Mouse (Mus musculus) adrenal gland, postnatal 4 days (tissue): Measurements from ENCODE around the gene Ppard. TPM values are rescaled to one million over a fixed set of nuclear protein-coding genes. Genes with fewer than 3 reads are reported as not detected.

Experiments
- DNase-seq, 2 experiments: peaks; one replicate each; pipeline ENCODE4 v3.0.0; 2021 to 2022; ENCODE audit warnings: low spot score in 2 of 2, mixed read lengths in 2 of 2
- total RNA-seq, 2 experiments: library from RNA; stranded (reverse); gene quantifications; 2 replicates each; pipeline ENCODE4 v1.2.3; 2021

The Ppard gene
- total RNA-seq, 2 experiments from 2014 or later = 27.1 to 33.6 TPM

- DNase-seq = peak; percentile 72 to 86
Measured at GRCm38 (mm10) chr17:28223561-28224391, 8.7 kb upstream of the Ppard start.

DNA sequence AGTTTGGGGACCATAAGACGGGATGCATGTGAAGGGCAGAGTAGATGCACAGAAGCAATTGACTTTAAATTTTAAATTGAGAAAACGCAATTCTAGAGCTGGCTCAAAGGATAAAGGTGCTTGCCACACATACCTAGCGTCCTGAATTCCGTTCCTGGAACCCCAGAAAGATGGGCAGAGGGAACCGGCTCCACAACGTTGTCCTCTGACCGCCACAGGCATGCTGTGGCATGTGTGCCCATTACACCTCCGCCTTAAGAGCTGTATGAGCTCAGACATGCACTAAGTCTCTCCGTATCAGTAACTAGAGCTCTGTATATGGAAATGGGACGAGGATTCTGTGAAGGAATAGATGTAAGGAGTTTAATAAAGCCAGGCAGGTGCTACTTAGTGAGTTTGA lies 7.9 kb upstream of the Ppard start:
- DNase-seq = no peak

GRCm38 (mm10) chr17:28226014-28226413 lies 6.5 kb upstream of the Ppard start:
- peak; percentile 70 to 80 for DNase-seq

DNA sequence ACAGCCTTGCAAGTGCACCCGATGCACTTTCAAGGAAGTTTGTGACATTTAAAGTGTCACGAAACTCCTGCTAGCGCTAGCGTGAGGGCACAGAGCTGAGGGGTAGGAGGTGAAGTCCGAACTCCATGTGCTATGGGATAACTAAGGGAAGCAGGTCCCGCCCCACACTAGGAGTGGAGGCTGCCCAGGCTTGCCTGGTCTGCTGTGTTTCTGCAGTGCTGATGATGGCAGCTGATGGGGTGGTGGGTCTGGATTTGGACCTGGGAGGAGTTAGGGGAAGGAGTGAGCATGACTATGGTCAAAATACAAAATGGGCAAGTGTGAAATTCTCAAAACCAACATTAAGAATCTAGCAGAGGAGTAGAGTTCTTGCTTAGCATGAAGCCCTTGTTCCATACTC lies 2.0 kb upstream of the Ppard start:
- DNase-seq = no peak

DNA sequence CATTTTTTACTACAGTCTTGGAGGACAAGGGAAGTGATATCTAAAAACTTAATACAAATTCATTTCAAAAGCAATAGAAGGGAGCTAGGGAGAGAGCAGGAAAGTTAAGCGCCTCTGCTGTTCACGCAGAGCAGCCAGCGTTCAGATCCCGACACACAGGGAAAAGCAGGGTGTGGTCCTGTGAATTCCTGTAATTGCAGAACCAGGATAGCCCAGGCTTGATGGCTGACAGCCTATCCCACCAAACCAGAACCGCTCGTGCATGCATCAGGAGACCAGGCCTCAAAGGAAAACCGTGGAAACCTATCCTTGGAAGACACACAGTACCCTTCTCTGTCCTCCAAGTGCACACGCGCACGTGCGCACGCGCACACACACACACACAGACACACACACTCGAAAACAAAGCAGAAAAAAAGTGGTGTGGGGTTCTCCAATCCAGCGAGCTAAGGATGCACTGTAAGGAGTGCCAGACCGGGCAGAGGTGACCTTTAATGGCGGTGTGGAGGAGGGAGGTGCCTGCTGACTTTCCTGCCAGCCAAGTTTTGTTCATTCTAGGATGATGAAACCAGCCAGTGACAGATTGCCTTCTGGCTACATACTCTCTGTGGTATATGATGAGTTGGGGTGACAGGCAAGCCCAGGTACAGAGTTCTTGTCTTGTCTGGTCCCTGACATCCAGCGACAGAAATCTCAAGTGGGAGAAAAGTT lies 1.3 kb upstream of the Ppard start:
- DNase-seq = no peak

DNA sequence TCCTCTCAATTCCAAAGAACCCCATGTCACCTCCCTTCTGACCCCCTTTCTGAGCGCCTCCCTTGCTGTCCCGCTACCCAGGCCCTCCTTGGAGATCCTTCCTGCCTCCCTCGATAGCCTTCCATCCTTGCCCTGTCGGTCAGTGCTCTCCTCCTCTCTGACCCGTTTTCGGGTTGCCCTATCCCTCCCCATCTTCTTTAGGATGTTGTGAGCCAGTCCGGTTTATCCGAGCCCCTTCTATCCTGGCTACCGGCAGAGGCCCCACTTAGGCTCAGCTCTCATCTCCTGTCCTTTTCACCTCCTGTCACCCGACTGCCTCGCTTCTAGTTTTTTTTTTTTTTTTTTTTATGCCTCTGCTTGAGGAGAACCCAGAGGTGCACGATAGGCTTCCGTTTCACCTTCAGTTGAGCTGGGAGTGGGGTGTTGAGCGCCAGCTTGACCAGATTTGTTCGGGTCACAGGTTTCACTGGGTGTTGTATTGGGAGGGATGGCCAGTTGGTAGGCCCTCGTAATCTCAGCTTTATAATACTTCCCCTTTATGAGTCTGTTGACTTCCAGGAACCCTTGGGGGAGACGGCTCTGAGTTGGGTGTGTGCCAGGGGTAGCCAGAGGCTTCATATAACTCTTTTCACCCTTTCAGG lies 711 bp downstream of the Ppard start:
- DNase-seq = no peak

GRCm38 (mm10) chr17:28234641-28235040 lies 2.1 kb downstream of the Ppard start:
- no peak for DNase-seq

DNA sequence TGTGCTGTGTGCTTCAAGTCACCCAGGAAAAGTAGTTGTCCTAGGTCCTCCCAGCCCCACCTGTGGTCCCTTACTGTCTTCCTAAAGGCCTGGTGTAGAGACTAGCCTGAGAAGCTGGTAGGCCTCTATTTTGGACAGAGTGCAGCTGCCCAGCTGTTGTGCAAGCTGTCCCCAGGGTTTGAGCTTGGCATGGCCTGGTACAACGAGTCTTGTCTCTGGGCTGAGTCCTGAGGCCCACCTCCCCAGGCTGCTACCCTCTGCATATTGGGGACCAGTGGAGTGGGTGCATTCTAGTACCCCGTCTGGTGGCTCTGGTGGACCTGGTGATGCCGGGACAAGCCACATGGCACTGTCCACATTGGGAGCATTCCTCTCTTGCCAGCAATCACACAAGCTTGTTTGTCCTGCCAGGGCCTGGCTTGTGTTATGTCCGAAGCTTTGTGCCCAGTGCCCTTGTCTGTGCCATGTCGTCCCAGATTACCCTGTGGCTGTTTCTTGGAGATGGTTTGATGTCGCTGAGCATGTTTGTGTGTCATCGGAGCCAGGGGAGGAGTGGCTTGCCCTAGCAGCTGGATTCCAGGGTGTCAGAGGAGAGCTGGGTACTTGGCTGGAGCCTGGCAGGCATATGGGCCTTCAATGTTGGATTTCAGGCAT lies 3.6 kb downstream of the Ppard start:
- no peak for DNase-seq

GRCm38 (mm10) chr17:28236636-28237015 lies 4.1 kb downstream of the Ppard start:
- no peak for DNase-seq

GRCm38 (mm10) chr17:28237362-28237761 lies 4.9 kb downstream of the Ppard start:
- DNase-seq = no peak

- DNase-seq = no peak
Measured at GRCm38 (mm10) chr17:28237874-28238273, 5.4 kb downstream of the Ppard start.

DNA sequence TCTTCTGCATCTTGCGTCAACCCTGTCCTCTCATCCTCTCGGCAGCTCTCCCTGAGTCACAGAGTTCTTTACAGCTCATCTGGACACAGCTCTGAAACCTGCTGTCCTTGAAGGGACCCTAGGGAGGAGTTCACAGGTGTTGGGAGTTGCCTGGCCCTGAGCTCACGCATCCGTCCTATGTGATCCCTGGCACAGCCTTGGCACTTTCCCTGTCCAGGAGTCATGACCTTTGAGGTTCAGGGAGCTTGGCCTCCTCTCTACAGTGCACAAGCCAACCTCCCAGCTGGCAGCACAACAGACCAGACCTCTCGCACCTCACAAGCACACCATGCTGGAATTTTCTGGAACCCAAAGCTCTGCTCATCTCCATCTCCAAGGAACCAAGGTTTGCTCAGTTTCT lies 8.3 kb downstream of the Ppard start:
- no peak for DNase-seq

- DNase-seq = no peak
Measured at GRCm38 (mm10) chr17:28242296-28242695, 9.8 kb downstream of the Ppard start.

- DNase-seq = no peak
Measured at GRCm38 (mm10) chr17:28244214-28244613, 11.7 kb downstream of the Ppard start.

DNA sequence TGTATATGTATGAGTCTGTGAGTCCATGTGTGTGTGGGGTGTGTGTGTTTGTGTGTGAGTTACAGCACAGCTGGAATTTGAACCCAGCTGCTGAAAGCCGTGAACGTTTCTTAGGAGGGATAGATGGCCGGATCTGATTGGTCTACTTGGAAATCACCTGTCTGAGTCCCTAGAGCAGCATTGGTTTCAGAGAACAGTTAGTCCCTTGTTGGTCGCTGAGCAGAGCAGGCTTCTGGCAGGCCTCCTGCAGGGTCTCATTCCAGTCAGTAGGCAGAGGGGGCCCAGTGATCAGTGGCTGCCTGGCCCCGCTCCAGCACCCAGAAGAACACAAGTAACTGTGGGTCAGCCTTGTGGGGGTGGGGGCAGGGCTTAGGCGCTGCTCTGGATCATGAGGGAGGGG lies 12.2 kb downstream of the Ppard start:
- DNase-seq = no peak

- DNase-seq = no peak
Measured at GRCm38 (mm10) chr17:28246640-28247039, 14.1 kb downstream of the Ppard start.

GRCm38 (mm10) chr17:28247613-28248012 lies 15.1 kb downstream of the Ppard start:
- no peak for DNase-seq

GRCm38 (mm10) chr17:28249062-28249461 lies 16.6 kb downstream of the Ppard start:
- no peak for DNase-seq

GRCm38 (mm10) chr17:28251579-28252280 lies 19.2 kb downstream of the Ppard start:
- no peak for DNase-seq

DNA sequence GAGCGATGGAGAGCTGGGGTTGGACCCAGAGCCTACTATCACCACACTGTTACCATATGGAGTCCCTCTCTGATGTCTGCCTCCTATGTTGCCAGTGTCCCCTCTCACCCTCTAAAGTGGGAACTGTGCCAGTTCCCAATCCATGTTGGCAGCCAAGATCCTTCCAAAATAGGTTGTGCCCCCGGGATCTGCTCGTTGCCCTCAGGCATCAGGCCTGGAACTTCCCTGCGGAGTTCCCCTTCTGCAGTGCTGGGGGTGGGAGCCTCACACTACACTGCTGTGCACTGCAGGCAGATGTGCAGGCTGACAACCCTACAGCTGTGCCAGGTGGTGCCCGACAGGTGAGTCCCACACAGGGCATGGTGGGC lies 19.8 kb downstream of the Ppard start:
- DNase-seq = no peak

- no peak for DNase-seq
Measured at GRCm38 (mm10) chr17:28253216-28253615, 20.7 kb downstream of the Ppard start.
